Mouse (Mus musculus) bone marrow, adult 2 months (tissue): Measurements from ENCODE around the gene Rad51c.

ENCODE experiments used
- CTCF ChIP-seq: fragments of 200-500 bp; IDR thresholded peaks from 2 replicates; pipeline ENCODE4 v1.5.1; 2011; ENCODE audit warnings: low read length, control low read depth; ENCODE audit not compliant: control insufficient read depth, insufficient read depth
- POLR2A ChIP-seq: fragments of 200-500 bp; IDR thresholded peaks from 2 replicates; pipeline ENCODE4 v1.6.1; 2011; ENCODE audit warnings: low read depth, mild to moderate bottlenecking, control low read depth, low read length, borderline replicate concordance; ENCODE audit not compliant: control insufficient read depth

GRCm38 (mm10) chr11:87354861-87355260 is 49.9 kb downstream of the Rad51c start:
- TF ChIP-seq CTCF = no peak
- no peak for TF ChIP-seq POLR2A
